Mouse (Mus musculus) lung, embryonic 15.5 days (tissue): ENCODE measurements around the gene Thap11. TPM values are rescaled to one million over a fixed set of nuclear protein-coding genes. Genes with fewer than 3 reads are reported as not detected.
"Not testable (repeated sequence)": the region's sequence is repeated elsewhere in the genome, so short reads cannot be mapped to it uniquely, and the experiment has no call there.

ENCODE experiments used
- ATAC-seq: fragments of 200-750 bp; cut with Nextera tagmentation; 2 replicates; pipeline ENCODE4 v1.8.0; 2017; ENCODE audit warnings: moderate number of reproducible peaks, borderline replicate concordance; ENCODE audit not compliant: low FRiP score, low TSS enrichment; ENCODE audit errors: extremely low read depth
- H3K27ac ChIP-seq: fragments of 300-500 bp; sonication (generic); 2 replicates; pipeline ENCODE4 v1.5.1; 2015; ENCODE audit warnings: moderate library complexity, mild to moderate bottlenecking, inconsistent platforms
- H3K27me3 ChIP-seq: fragments of 300-500 bp; sonication (generic); 2 replicates; pipeline ENCODE4 v1.6.1; 2015; ENCODE audit warnings: inconsistent platforms
- H3K36me3 ChIP-seq: fragments of 300-500 bp; sonication (generic); 2 replicates; pipeline ENCODE4 v1.6.1; 2015; ENCODE audit warnings: inconsistent platforms
- H3K4me1 ChIP-seq: fragments of 300-500 bp; sonication (generic); 2 replicates; pipeline ENCODE4 v1.6.1; 2015; ENCODE audit warnings: inconsistent platforms
- H3K4me2 ChIP-seq: fragments of 300-500 bp; sonication (generic); 2 replicates; pipeline ENCODE4 v1.6.1; 2015; ENCODE audit warnings: inconsistent platforms, mild to moderate bottlenecking, moderate library complexity
- H3K4me3 ChIP-seq: fragments of 300-500 bp; sonication (generic); 2 replicates; pipeline ENCODE4 v1.5.1; 2015; ENCODE audit warnings: mild to moderate bottlenecking, inconsistent platforms
- H3K9ac ChIP-seq: fragments of 300-500 bp; sonication (generic); 2 replicates; pipeline ENCODE4 v1.6.1; 2015; ENCODE audit warnings: inconsistent platforms
- H3K9me3 ChIP-seq: fragments of 300-500 bp; sonication (generic); 2 replicates; pipeline ENCODE4 v1.6.1; 2016; ENCODE audit warnings: inconsistent platforms
- WGBS: fragments of 180-500 bp; shearing (Covaris S2); methylation state at CpG from one replicate; pipeline ENCODE4 v1.1.7; 2015; 5-methylcytosine and 5-hydroxymethylcytosine counted together
- polyA plus RNA-seq: library from polyadenylated mRNA; unstranded; fragments of >200 nt; fragmentation: Nextera tagmentation; extraction: Ambion mirVana; gene quantifications from 2 replicates; pipeline ENCODE4 v1.2.1, GENCODE M21; 2015

Gene Thap11
- polyA plus RNA-seq, 1 experiment from 2014 or later, result 67.9 TPM

GRCm38 (mm10) chr8:105825506-105825905 lies 29.4 kb upstream of the Thap11 start:
- Histone ChIP-seq H3K27me3 (no peaks in the 10 kb centered on the region), H3K27ac (no peak overlapping the region), H3K4me2 (peak overlapping the region; percentile 63), H3K4me3 (peak overlapping the region; percentile 82), H3K36me3 (peaks cover 30% of the 10 kb centered on the region), H3K9me3 (no peaks in the 10 kb centered on the region), H3K9ac (no peak overlapping the region), H3K4me1 (peaks cover 15% of the 10 kb centered on the region)
- 76% methylated on average over 4 of the region's 4 CpGs for WGBS
- no peak for ATAC-seq

- Histone ChIP-seq H3K9me3 (no peaks in the 10 kb centered on the region), H3K4me1 (peaks cover 15% of the 10 kb centered on the region), H3K4me2 (peak overlapping the region; percentile 63), H3K27me3 (no peaks in the 10 kb centered on the region), H3K36me3 (peaks cover 27% of the 10 kb centered on the region), H3K4me3 (peak overlapping the region; percentile 82), H3K9ac (peak overlapping the region; percentile 83), H3K27ac (no peak overlapping the region)
- WGBS, result 4% methylated on average over 4 of the region's 4 CpGs
- ATAC-seq, result no peak
Measured at GRCm38 (mm10) chr8:105826379-105826778, 28.6 kb upstream of the Thap11 start.

GRCm38 (mm10) chr8:105826861-105827848 lies 27.8 kb upstream of the Thap11 start, which contains the start of the genes Ranbp10 and Tsnaxip1:
Gene Ranbp10 (minus strand): TSS chr8:105827350.
Gene Tsnaxip1 (plus strand): TSS chr8:105827731.
- Histone ChIP-seq H3K27ac (peak within 1 kb of the TSS; percentile 76), H3K27me3 (no peaks in the 10 kb centered on the region), H3K9me3 (no peaks in the 10 kb centered on the region), H3K36me3 (peaks cover 21% of the 10 kb centered on the region), H3K9ac (peak within 1 kb of the TSS; percentile 83), H3K4me1 (peaks cover 15% of the 10 kb centered on the region), H3K4me2 (peak within 1 kb of the TSS; percentile 65), H3K4me3 (peak within 1 kb of the TSS; percentile 82)
- under 1% methylated on average over 52 of the region's 52 CpGs for WGBS
- peak; percentile 98 for ATAC-seq

GRCm38 (mm10) chr8:105833740-105834139 lies 21.2 kb upstream of the Thap11 start:
- 78% methylated on average over 2 of the region's 2 CpGs for WGBS
- H3K9ac ChIP-seq, H3K4me2 ChIP-seq, H3K36me3 ChIP-seq, H3K4me1 ChIP-seq, H3K27ac ChIP-seq, H3K27me3 ChIP-seq, H3K4me3 ChIP-seq, H3K9me3 ChIP-seq, ATAC-seq: not testable (repeated sequence)

- 30% methylated on average over 11 of the region's 11 CpGs for WGBS
- no peak; the same call in 1 of the 2 replicates for ATAC-seq
- no peaks in the 10 kb centered on the region for H3K9me3 ChIP-seq
- no peaks in the 10 kb centered on the region for H3K27me3 ChIP-seq
- no peaks in the 10 kb centered on the region for H3K36me3 ChIP-seq
- no peak overlapping the region for H3K4me2 ChIP-seq
- H3K4me1 ChIP-seq, result no peaks in the 10 kb centered on the region
- no peak overlapping the region for H3K27ac ChIP-seq
- no peak overlapping the region for H3K4me3 ChIP-seq
- H3K9ac ChIP-seq, result no peak overlapping the region
Measured at GRCm38 (mm10) chr8:105835318-105835717, 19.6 kb upstream of the Thap11 start.

DNA sequence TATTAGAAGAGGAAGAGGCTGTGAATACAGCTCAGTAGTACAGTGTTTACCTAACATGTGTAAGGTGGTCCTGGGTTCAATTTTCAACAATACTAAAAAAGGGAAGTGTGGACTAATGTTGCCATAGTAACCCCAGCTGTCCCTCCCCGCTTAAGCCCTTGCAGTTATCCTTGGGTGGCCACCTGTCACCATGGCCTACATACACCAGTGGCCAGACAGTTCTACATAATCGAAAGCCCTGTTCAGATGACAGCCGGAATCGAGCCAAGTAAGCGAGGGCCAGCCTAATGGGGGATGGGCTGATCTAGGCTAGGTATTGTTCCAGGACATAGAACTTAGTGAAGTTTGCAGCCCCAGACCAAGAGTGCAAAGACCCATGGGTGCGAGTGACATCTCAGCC lies 17.9 kb upstream of the Thap11 start:
- Histone ChIP-seq H3K4me3 (no peak overlapping the region), H3K9me3 (no peaks in the 10 kb centered on the region), H3K9ac (no peak overlapping the region), H3K4me2 (no peak overlapping the region), H3K27me3 (no peaks in the 10 kb centered on the region), H3K27ac (no peak overlapping the region), H3K36me3 (no peaks in the 10 kb centered on the region), H3K4me1 (no peaks in the 10 kb centered on the region)
- no peak for ATAC-seq
- WGBS, result 82% methylated on average over 6 of the region's 6 CpGs

DNA sequence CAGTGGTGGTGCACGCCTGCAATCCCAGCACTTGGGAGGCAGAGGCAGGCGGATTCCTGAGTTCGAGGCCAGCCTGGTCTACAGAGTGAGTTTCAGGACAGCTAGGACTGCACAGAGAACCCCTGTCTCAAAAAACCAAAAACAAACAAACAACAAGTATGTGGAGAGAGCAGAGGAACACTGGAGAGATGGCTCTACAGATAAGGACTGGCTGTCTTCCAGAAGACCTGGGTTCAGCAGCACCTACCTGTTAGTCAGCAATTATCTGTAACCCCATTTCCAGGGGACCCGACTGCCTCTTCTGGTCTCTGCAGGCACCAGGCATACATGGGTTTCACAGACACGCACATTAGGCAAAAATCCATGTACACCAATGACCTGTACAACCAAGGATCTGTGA lies 15.7 kb upstream of the Thap11 start:
- no peaks in the 10 kb centered on the region for H3K27me3 ChIP-seq
- H3K4me1 ChIP-seq, result no peaks in the 10 kb centered on the region
- H3K36me3 ChIP-seq, result peaks cover 8% of the 10 kb centered on the region
- no peaks in the 10 kb centered on the region for H3K9me3 ChIP-seq
- ATAC-seq, result no peak
- 85% methylated on average over 5 of the region's 5 CpGs for WGBS
- H3K4me2 ChIP-seq, result no peak overlapping the region
- no peak overlapping the region for H3K4me3 ChIP-seq
- no peak overlapping the region for H3K9ac ChIP-seq
- H3K27ac ChIP-seq, result no peak overlapping the region

DNA sequence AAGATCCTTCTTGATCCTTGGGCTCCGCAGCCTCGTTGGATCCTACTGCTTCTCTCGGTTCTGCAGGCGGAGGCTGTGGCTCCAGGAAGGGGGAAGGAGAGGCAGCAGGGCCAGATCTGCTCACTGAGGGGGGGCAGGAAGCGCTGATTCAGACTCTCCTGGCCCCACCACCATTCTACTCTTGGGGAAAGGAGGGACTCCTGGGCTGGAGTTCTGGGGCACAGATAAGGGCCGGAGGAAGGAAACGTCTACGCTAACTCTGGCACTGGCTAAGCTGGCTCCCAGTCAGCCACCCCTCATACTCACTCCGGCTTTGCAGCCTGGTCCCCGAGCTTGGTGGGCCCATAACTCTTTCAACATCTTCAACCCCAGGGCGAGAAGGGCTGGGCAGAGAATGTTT lies 8.3 kb upstream of the Thap11 start:
- Histone ChIP-seq H3K27me3 (no peaks in the 10 kb centered on the region), H3K27ac (no peak overlapping the region), H3K4me1 (peaks cover 7% of the 10 kb centered on the region), H3K36me3 (peaks cover 60% of the 10 kb centered on the region), H3K4me2 (no peak overlapping the region), H3K9me3 (no peaks in the 10 kb centered on the region), H3K4me3 (no peak overlapping the region), H3K9ac (no peak overlapping the region)
- 88% methylated on average over 11 of the region's 11 CpGs for WGBS
- no peak for ATAC-seq

GRCm38 (mm10) chr8:105850014-105850413 lies 4.9 kb upstream of the Thap11 start:
- Histone ChIP-seq H3K4me1 (peaks cover 10% of the 10 kb centered on the region), H3K9ac (no peak overlapping the region), H3K4me3 (no peak overlapping the region), H3K27me3 (no peaks in the 10 kb centered on the region), H3K4me2 (peak overlapping the region; percentile 43; the same call in 1 of the 2 replicates), H3K36me3 (peaks cover 44% of the 10 kb centered on the region), H3K27ac (no peak overlapping the region), H3K9me3 (no peaks in the 10 kb centered on the region)
- WGBS, result 71% methylated on average over 4 of the region's 4 CpGs
- ATAC-seq, result no peak

DNA sequence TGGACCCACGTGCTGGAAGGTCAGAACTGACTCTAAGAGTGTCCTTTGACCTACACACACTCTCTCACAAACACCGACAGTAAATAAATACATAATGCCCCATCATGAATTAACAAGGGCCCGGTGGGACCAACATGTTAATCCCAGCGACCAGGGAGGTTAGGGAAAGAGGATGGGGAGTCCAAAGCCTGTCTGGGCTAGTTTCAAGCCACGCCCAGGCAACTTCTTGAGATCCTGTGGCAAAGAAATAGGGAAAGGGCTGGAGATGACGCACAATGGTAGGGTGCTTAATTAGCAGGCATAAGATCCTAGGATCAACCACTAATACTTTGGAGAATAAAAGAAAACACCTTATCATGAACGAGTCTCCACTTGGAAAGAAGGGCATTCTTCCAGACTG lies 4.3 kb upstream of the Thap11 start:
- Histone ChIP-seq H3K27me3 (no peaks in the 10 kb centered on the region), H3K4me1 (peaks cover 10% of the 10 kb centered on the region), H3K4me2 (peak overlapping the region; percentile 43), H3K9ac (no peak overlapping the region), H3K9me3 (no peaks in the 10 kb centered on the region), H3K27ac (no peak overlapping the region), H3K4me3 (peak overlapping the region; percentile 13), H3K36me3 (peaks cover 38% of the 10 kb centered on the region)
- WGBS, result 63% methylated on average over 7 of the region's 7 CpGs
- ATAC-seq, result no peak

- peak overlapping the region; percentile 74 for H3K27ac ChIP-seq
- no peaks in the 10 kb centered on the region for H3K27me3 ChIP-seq
- peaks cover 27% of the 10 kb centered on the region for H3K36me3 ChIP-seq
- peak; percentile 75 for ATAC-seq
- H3K4me1 ChIP-seq, result peaks cover 20% of the 10 kb centered on the region
- under 1% methylated on average over 34 of the region's 34 CpGs for WGBS
- H3K4me2 ChIP-seq, result peak overlapping the region; percentile 73
- H3K9me3 ChIP-seq, result no peaks in the 10 kb centered on the region
- peak overlapping the region; percentile 84 for H3K9ac ChIP-seq
- H3K4me3 ChIP-seq, result peak overlapping the region; percentile 75
Measured at GRCm38 (mm10) chr8:105851651-105852143, 3.2 kb upstream of the Thap11 start.

DNA sequence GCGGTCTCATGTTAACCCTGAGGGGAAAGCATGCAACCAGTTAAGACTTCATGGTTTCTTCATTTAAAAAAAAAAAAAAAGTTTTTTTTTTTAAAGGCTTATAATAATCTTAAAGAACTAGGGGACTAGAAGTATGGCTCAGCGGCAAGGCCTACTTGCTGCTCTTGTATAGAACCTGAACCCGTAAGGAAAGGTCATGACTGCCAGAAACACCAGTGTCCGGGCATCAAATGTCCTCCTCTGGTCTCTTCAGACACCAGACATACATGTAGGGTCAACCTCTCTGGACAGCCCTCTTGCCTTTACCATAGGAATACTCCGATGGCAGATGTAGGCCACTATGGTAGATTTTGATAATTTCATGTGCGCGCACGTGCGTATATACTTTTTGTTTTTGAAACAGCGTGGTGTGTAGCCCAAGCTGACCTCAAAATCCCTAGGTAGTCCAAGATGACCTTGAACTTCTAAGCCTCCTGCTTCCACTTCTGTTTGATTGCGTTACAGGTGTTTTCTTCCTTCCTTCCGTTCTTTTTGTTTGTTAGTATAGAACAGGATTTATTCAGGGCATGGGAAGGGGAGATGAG lies 2.7 kb upstream of the Thap11 start:
- H3K27ac ChIP-seq, result no peak overlapping the region
- H3K4me1 ChIP-seq, result peaks cover 25% of the 10 kb centered on the region
- ATAC-seq, result no peak
- peak overlapping the region; percentile 75; the same call in 1 of the 2 replicates for H3K4me3 ChIP-seq
- H3K36me3 ChIP-seq, result peaks cover 22% of the 10 kb centered on the region
- no peak overlapping the region for H3K9ac ChIP-seq
- 78% methylated on average over 12 of the region's 12 CpGs for WGBS
- H3K9me3 ChIP-seq, result no peaks in the 10 kb centered on the region
- no peaks in the 10 kb centered on the region for H3K27me3 ChIP-seq
- peak overlapping the region; percentile 73; the same call in 1 of the 2 replicates for H3K4me2 ChIP-seq
